Mouse (Mus musculus) lung, embryonic 15.5 days (tissue): ENCODE results near the gene Sertm1. TPM values are rescaled to one million over a fixed set of nuclear protein-coding genes. Genes with fewer than 3 reads are reported as not detected.

ENCODE experiments used
- ATAC-seq: fragments of 200-750 bp; cut with Nextera tagmentation; 2 replicates; pipeline ENCODE4 v1.8.0; 2017; ENCODE audit warnings: moderate number of reproducible peaks, borderline replicate concordance; ENCODE audit not compliant: low FRiP score, low TSS enrichment; ENCODE audit errors: extremely low read depth
- H3K27ac ChIP-seq: fragments of 300-500 bp; sonication (generic); 2 replicates; pipeline ENCODE4 v1.5.1; 2015; ENCODE audit warnings: moderate library complexity, mild to moderate bottlenecking, inconsistent platforms
- H3K27me3 ChIP-seq: fragments of 300-500 bp; sonication (generic); 2 replicates; pipeline ENCODE4 v1.6.1; 2015; ENCODE audit warnings: inconsistent platforms
- H3K36me3 ChIP-seq: fragments of 300-500 bp; sonication (generic); 2 replicates; pipeline ENCODE4 v1.6.1; 2015; ENCODE audit warnings: inconsistent platforms
- H3K4me1 ChIP-seq: fragments of 300-500 bp; sonication (generic); 2 replicates; pipeline ENCODE4 v1.6.1; 2015; ENCODE audit warnings: inconsistent platforms
- H3K4me2 ChIP-seq: fragments of 300-500 bp; sonication (generic); 2 replicates; pipeline ENCODE4 v1.6.1; 2015; ENCODE audit warnings: inconsistent platforms, mild to moderate bottlenecking, moderate library complexity
- H3K4me3 ChIP-seq: fragments of 300-500 bp; sonication (generic); 2 replicates; pipeline ENCODE4 v1.5.1; 2015; ENCODE audit warnings: mild to moderate bottlenecking, inconsistent platforms
- H3K9ac ChIP-seq: fragments of 300-500 bp; sonication (generic); 2 replicates; pipeline ENCODE4 v1.6.1; 2015; ENCODE audit warnings: inconsistent platforms
- H3K9me3 ChIP-seq: fragments of 300-500 bp; sonication (generic); 2 replicates; pipeline ENCODE4 v1.6.1; 2016; ENCODE audit warnings: inconsistent platforms
- WGBS: fragments of 180-500 bp; shearing (Covaris S2); methylation state at CpG from one replicate; pipeline ENCODE4 v1.1.7; 2015; 5-methylcytosine and 5-hydroxymethylcytosine counted together
- polyA plus RNA-seq: library from polyadenylated mRNA; unstranded; fragments of >200 nt; fragmentation: Nextera tagmentation; extraction: Ambion mirVana; gene quantifications from 2 replicates; pipeline ENCODE4 v1.2.1, GENCODE M21; 2015

Sertm1 gene
- not detected in 2 replicates for polyA plus RNA-seq

DNA sequence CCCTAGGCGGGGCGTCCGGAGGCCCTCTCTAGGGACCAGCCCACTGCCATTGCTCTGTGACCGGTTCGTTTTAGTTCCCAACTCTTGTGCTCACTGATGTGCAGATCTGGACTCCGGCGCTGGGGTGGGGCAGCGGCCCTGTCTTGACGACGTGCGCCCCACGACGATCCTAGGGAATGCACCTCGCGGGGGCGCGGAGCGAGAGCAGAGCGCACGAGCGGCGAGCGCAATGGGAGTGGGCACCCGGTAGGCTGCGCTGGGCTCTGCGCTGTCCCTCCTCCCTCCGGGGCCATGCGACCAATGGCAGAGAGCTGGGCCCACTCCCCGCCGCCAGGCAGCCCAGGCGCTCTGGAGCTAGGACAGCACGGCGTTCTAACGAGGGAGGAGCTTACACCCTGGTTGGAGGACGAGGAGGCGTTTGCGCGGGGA, at the start of gene Sertm1:
TSS of gene Sertm1 (minus strand) at position 245 of the 429 bp plus-strand sequence.
- peak; percentile 97 for ATAC-seq
- Histone ChIP-seq H3K36me3 (no peaks in the 10 kb centered on the region), H3K9ac (peak within 1 kb of the TSS; percentile 37), H3K9me3 (no peaks in the 10 kb centered on the region), H3K27me3 (peaks cover 37% of the 10 kb centered on the region), H3K4me3 (peak within 1 kb of the TSS; percentile 47), H3K4me2 (peak within 1 kb of the TSS; percentile 87), H3K4me1 (peaks cover 13% of the 10 kb centered on the region), H3K27ac (no peak within 1 kb of the TSS)
- WGBS = 1% methylated on average over 38 of the region's 38 CpGs

DNA sequence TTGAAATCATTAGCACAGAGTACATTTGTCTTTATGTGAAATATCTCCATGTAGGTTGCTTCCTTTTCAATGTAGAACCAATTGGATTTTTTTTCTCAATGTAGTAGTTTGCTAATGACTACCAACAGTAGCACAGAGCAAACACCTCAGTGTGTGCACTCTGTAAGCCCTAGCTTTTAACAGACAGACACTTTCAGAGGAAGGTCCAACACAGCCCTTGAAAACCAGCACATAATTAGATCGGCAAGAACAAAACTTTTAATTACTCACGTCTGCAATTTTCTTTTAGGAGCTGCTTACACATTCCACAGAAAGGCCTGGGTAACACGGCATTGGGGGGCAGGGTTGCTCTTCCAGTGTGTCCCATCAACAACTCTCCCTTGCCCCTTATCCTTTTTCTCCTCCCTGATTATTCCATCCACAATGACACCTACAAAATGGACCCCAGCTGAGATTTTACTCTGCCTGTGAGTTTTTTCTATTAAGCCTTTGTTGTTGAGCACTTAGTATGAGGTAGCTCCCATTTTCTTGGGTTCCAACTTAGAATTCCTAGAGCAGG, 49.3 kb upstream of the Sertm1 start:
- H3K27me3 ChIP-seq = no peaks in the 10 kb centered on the region
- WGBS = 72% methylated on average over 3 of the region's 3 CpGs
- no peak overlapping the region for H3K4me3 ChIP-seq
- no peaks in the 10 kb centered on the region for H3K36me3 ChIP-seq
- no peak overlapping the region for H3K9ac ChIP-seq
- H3K4me1 ChIP-seq = no peaks in the 10 kb centered on the region
- H3K27ac ChIP-seq = no peak overlapping the region
- H3K9me3 ChIP-seq = no peaks in the 10 kb centered on the region
- H3K4me2 ChIP-seq = no peak overlapping the region
- no peak for ATAC-seq

DNA sequence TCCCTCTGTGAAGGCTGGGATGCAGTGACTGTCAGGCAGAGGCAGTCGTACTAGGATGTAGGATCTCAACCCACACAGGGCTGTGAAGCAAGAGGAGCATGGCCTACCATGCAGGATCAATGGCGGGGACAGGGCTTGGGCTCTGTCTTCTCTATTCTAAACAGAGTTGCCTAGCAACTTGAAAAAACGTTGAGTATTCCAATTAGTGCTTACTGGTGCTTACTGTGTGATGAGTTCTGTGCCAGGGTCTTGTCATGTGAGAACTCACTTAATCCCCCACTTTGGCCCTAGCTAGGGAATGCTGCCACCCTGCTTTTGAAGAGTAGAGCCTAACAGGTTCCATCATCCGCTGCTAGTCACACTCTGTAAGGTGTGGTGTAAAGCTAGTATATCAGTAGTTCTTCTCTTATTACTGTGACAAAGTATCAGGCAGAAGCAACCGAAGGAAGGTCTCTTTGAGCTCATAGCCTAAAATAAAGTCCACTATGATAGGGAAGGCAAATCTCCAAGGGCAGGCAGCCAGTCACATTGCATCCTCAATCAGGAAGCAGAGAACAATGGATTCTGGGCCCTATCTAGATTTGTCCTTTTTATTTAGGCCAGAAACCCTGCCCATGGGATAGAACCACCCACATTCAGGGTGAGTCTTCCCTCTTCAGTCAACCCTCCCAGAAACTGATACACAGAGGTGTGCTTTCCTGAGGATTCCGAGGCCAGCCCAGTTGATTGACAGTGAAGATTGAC, 27.6 kb upstream of the Sertm1 start:
- WGBS = 60% methylated on average over 6 of the region's 6 CpGs
- Histone ChIP-seq H3K36me3 (no peaks in the 10 kb centered on the region), H3K4me3 (no peak overlapping the region), H3K4me1 (no peaks in the 10 kb centered on the region), H3K4me2 (no peak overlapping the region), H3K9me3 (no peaks in the 10 kb centered on the region), H3K9ac (no peak overlapping the region), H3K27ac (no peak overlapping the region), H3K27me3 (no peaks in the 10 kb centered on the region)
- ATAC-seq = no peak

DNA sequence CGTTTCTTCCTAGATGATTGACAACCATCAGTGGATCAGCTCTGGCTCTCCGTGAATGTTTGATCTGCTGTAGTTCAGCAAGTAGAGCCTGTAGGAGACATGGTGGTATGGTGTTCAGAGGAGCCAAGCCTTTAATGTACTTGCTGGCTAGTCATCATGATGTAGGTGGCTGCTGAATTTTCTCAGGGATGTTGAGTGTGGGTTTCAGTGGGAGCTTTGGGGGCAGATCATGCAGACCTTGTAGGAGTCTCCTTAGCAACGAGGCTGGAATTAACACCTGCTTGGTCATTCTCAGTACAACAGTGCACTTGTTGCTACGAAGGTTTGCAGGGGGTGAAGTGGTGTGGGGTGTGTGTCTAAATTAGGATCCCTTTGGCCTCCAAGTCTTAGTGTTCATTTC, 18.8 kb upstream of the Sertm1 start:
- Histone ChIP-seq H3K27ac (no peak overlapping the region), H3K4me2 (no peak overlapping the region), H3K4me1 (no peaks in the 10 kb centered on the region), H3K9me3 (no peaks in the 10 kb centered on the region), H3K27me3 (no peaks in the 10 kb centered on the region), H3K36me3 (no peaks in the 10 kb centered on the region), H3K9ac (no peak overlapping the region), H3K4me3 (no peak overlapping the region)
- WGBS = 74% methylated on average over 4 of the region's 4 CpGs
- ATAC-seq = no peak

DNA sequence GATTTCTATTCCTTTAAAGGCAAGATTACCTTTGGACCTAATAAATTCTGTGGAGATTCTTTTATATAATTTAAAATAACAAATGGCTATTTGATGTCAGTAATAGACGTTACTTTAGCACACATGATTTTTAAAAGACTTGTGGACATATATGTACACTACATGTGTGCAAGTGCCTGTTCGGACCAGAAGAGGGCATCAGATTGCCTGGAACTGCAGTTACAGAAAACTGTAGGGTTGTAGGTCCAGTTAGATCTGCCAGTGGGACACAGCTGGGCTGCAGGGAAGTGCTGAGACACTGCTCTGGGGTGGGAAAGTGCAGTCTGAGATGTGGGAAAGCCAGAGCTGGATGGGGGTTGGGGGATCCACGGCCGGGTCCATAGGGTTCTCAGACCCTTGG, 16.9 kb upstream of the Sertm1 start:
- H3K4me2 ChIP-seq = no peak overlapping the region
- WGBS = 85% methylated on average over 4 of the region's 4 CpGs
- no peak overlapping the region for H3K27ac ChIP-seq
- no peak overlapping the region for H3K4me3 ChIP-seq
- H3K27me3 ChIP-seq = no peaks in the 10 kb centered on the region
- no peak overlapping the region for H3K9ac ChIP-seq
- H3K4me1 ChIP-seq = no peaks in the 10 kb centered on the region
- H3K36me3 ChIP-seq = no peaks in the 10 kb centered on the region
- no peaks in the 10 kb centered on the region for H3K9me3 ChIP-seq
- no peak for ATAC-seq

DNA sequence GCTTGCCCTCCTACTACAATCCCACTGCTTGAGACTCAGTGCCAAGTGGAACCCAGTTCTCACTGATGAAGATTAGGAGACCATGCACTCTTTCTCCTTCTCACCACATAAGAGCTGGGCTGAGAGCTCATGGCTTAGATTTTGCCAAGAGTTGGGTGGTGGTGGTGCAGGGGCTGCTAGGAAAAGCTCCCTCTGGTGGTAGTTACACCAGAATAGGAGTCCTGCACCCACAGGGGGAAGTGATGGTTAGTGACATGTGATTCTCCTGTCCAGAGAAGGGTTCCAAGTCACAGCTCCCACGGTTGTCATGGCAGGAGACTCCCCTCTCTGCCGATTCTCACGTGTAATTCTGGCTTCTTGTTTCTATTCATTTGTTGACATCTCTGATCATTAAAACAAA, 4.7 kb upstream of the Sertm1 start:
- H3K27ac ChIP-seq = no peak overlapping the region
- ATAC-seq = no peak
- no peak overlapping the region for H3K4me2 ChIP-seq
- H3K9ac ChIP-seq = no peak overlapping the region
- H3K9me3 ChIP-seq = no peaks in the 10 kb centered on the region
- 69% methylated on average over 3 of the region's 3 CpGs for WGBS
- H3K27me3 ChIP-seq = peaks cover 25% of the 10 kb centered on the region
- H3K4me3 ChIP-seq = no peak overlapping the region
- peaks cover 7% of the 10 kb centered on the region; the same call in 1 of the 2 replicates for H3K4me1 ChIP-seq
- no peaks in the 10 kb centered on the region for H3K36me3 ChIP-seq

DNA sequence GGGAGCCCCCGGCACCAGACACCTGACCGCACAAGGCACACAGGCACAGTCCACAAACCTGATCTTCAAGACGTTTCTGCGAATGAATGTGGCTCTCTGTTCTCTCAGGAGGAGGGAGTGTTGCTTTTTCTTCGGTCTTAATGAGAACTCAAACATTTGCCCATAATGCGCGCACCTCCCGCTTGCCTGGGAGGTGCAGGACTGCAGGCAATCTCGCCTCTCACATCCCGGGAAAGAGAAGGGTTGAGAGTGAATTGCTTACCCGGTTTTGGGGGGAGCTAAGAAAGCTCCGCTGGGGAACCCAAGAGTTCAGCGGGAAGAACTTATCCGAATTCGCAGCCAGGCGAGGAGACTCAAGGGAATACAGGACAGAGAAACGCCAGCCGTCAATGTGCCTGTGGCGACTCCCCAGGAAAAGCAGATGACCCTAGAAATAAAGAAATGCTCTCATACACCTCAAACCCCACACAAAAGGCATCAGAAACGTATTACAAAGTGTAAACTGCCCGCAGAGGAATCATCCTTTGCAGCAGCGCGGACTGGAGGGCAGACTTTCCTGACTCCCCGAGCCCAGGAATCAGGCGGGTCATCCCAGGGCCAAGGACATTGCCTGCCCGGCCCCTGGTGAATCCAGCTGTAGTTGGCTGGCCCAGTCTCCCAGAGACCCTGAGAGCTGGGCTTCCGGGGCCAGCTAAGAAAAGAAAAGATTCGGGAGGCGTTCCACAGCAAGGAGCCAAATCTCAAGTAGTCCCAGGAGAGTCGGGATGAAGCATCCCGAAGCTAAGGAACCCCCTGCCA, 643 bp downstream of the Sertm1 start:
- H3K27ac ChIP-seq = no peak overlapping the region
- 0 out of 2 replicates have a peak, but pooled peaks have one; percentile 35 for ATAC-seq
- 3% methylated on average over 31 of the region's 31 CpGs for WGBS

DNA sequence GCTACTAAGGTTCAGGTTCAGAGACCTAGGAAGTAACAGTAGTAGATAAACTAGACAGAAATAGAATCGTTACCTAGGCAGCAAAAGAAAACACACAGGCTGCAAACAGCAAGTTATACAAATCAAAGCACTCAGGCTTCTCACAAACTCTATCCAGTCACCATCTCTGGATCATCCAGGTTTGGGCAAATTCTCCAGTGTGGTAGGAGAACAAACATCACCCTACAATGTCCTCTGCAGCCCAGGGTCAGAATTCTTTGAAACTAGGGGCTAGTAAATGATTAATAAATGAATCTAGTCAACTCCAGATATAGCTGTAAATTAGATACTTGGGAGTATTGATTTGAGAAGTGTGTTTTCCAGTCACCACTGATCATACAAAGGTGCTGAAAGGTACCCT, 6.8 kb downstream of the Sertm1 start:
- H3K4me1 ChIP-seq = no peaks in the 10 kb centered on the region
- no peaks in the 10 kb centered on the region for H3K27me3 ChIP-seq
- H3K9ac ChIP-seq = no peak overlapping the region
- WGBS = 63% methylated on average over 1 of the region's 1 CpGs
- no peaks in the 10 kb centered on the region for H3K9me3 ChIP-seq
- no peak overlapping the region for H3K27ac ChIP-seq
- H3K4me2 ChIP-seq = no peak overlapping the region
- H3K4me3 ChIP-seq = no peak overlapping the region
- ATAC-seq = no peak
- no peaks in the 10 kb centered on the region for H3K36me3 ChIP-seq

More for the DNA sequence above, 643 bp downstream of the Sertm1 start:
- Histone ChIP-seq H3K4me3 (peak overlapping the region; percentile 47), H3K9ac (peak overlapping the region; percentile 37), H3K27me3 (peaks cover 37% of the 10 kb centered on the region), H3K36me3 (no peaks in the 10 kb centered on the region), H3K4me1 (peaks cover 13% of the 10 kb centered on the region), H3K4me2 (peak overlapping the region; percentile 87), H3K9me3 (no peaks in the 10 kb centered on the region)

DNA sequence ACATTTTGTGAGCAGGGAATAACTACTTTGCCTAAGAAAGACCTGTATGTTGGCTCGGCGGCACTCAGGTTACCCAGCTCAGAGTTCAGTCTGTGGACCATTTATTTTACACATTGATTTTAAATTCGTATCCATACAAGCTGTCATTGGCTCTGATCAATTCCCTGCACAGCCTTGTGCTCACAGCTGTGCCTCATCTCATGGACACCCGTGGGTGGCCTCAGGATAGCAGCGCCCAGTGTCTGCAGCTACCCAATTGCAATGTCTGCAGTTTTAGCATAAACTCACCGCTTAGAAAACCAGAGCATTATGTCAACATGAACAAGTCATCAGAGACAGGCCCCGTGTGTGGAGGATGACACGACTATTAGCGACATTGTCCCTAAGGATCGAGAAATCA, 17.7 kb downstream of the Sertm1 start:
- no peaks in the 10 kb centered on the region for H3K36me3 ChIP-seq
- 53% methylated on average over 10 of the region's 10 CpGs for WGBS
- no peak overlapping the region for H3K4me2 ChIP-seq
- H3K27me3 ChIP-seq = no peaks in the 10 kb centered on the region
- no peak overlapping the region for H3K4me3 ChIP-seq
- ATAC-seq = no peak
- no peaks in the 10 kb centered on the region for H3K4me1 ChIP-seq
- no peaks in the 10 kb centered on the region for H3K9me3 ChIP-seq
- H3K27ac ChIP-seq = no peak overlapping the region
- no peak overlapping the region for H3K9ac ChIP-seq

DNA sequence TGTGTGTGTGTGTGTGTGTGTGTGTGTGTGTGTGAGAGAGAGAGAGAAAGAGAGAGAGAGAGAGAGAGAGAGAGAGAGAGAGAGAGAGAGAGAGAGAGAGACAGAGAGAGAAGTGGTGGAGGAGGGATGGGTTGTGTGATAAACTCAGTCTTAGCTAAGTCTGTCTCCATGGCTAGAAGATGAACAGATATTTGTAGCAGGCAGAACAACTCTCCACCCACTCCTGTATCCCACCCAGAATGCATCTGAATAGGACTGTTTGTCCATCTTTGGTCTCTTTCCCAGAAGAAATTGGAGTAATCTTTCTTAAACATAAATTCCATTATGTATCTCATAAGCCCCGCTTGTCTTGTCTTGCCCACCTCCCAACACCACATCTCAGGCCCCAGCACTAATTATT, 20.8 kb downstream of the Sertm1 start:
- H3K4me1 ChIP-seq = no peaks in the 10 kb centered on the region
- no peak overlapping the region for H3K9ac ChIP-seq
- H3K27me3 ChIP-seq = no peaks in the 10 kb centered on the region
- no peak for ATAC-seq
- H3K27ac ChIP-seq = no peak overlapping the region
- no peaks in the 10 kb centered on the region for H3K36me3 ChIP-seq
- no peak overlapping the region for H3K4me3 ChIP-seq
- no peak overlapping the region for H3K4me2 ChIP-seq
- no peaks in the 10 kb centered on the region for H3K9me3 ChIP-seq
- WGBS = 76% methylated on average over 1 of the region's 1 CpGs

DNA sequence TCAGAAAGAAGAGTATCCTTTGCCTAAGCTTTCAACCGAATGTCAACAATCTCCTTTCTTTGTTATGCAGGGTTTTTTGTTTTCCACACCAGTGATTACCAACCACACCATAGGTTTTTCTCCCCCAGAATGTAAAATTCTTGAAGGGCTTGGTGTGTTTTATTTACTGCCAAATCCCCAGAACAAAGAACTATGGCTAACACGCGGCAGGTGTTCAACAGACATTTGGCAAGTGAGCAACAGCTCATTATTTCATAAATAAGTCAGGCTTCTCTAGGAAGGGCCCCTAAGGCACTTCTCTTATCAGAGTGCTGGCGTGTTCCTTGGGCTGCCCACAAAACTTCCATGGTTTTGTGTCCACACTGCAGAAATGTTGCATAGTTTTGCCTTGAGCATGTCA, 23.5 kb downstream of the Sertm1 start:
- no peak overlapping the region for H3K9ac ChIP-seq
- WGBS = 60% methylated on average over 4 of the region's 4 CpGs
- no peak overlapping the region for H3K4me2 ChIP-seq
- H3K27me3 ChIP-seq = no peaks in the 10 kb centered on the region
- ATAC-seq = no peak
- no peaks in the 10 kb centered on the region for H3K36me3 ChIP-seq
- H3K4me3 ChIP-seq = no peak overlapping the region
- H3K27ac ChIP-seq = no peak overlapping the region
- no peaks in the 10 kb centered on the region for H3K4me1 ChIP-seq
- H3K9me3 ChIP-seq = no peaks in the 10 kb centered on the region

DNA sequence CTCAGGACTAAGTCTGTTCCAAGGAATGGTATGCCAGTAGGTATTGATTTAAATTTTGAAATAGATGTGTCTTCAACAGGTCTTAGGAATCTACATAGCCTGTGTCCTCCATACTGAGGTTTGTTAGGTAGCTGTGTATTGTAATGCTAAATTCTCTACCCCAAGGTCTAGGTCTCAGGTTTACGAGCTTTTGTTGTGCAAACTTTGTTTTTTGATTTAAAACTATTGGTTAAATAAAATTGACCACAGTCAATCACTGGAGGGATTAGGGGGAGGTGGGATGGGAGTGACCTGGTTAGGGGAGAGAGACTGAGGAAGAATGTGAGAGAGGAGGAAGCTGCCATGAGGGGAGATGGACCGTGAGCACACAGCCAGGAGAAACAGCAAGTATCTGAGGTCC, 29.2 kb downstream of the Sertm1 start:
- no peak for ATAC-seq
- no peak overlapping the region for H3K4me3 ChIP-seq
- 67% methylated on average over 2 of the region's 2 CpGs for WGBS
- no peaks in the 10 kb centered on the region for H3K4me1 ChIP-seq
- H3K27me3 ChIP-seq = no peaks in the 10 kb centered on the region
- H3K9me3 ChIP-seq = no peaks in the 10 kb centered on the region
- no peak overlapping the region for H3K9ac ChIP-seq
- no peaks in the 10 kb centered on the region for H3K36me3 ChIP-seq
- no peak overlapping the region for H3K27ac ChIP-seq
- no peak overlapping the region for H3K4me2 ChIP-seq
